Mouse (Mus musculus) 3T3-L1 (cell line): ENCODE data around the gene Gm14214.

Experiments used
- DNase-seq: peaks from one replicate; pipeline ENCODE4 v3.0.0-alpha.2; 2015; ENCODE audit warnings: low read depth, low spot score

The Gm14214 gene

GRCm38 (mm10) chr2:154731916-154732315, 37.9 kb downstream of the Gm14214 start:
- no peak for DNase-seq

GRCm38 (mm10) chr2:154730841-154731240, 39.0 kb downstream of the Gm14214 start:
- DNase-seq = peak; percentile 51

GRCm38 (mm10) chr2:154729737-154730136, 40.1 kb downstream of the Gm14214 start:
- DNase-seq = no peak

GRCm38 (mm10) chr2:154723473-154723872, 46.4 kb downstream of the Gm14214 start:
- DNase-seq = no peak

GRCm38 (mm10) chr2:154720315-154720714, 49.5 kb downstream of the Gm14214 start:
- DNase-seq = no peak
